Mouse (Mus musculus): ENCODE measurements at regions not wholly inside any gene's neighbourhood (a gene's known extent, or its start where the extent isn't known, plus 50 kb on each side); places are given as distances from the start of the nearest gene placed in this dataset.

DNA sequence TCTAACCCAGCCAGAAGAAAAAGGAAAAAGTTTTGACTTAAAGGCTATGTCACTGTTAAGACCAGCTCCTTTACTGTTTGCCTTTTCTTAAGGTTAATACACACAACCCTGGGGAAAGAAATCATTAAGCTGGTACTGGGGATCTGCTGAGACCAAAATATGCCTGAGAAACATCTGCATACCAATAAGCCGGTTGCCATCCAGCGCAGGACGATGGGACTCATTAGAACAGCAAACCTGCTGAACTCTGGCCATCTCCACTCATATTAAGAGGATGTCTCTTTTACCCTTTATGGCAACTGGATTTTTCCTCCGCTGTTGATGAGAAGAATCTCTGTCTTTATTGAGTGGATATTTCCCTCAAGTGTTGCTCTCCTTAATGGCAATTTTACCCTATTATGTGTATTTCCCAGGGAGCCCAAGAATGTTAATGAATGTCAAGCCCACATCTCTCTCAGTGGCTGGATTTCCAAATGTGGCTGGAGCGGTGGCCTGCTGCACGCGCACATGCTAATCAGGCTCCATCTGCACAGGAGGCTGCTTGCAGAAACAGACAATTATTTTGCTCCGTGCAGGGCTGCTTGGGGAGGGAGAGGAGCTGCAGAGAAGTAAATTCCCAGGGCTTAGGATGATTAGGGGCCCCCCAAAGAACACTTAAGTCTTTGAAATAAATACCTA, 351.6 kb upstream of the Map3k7 start:
- Histone ChIP-seq H3K4me2 (replicated peaks; ENCODE audit: low read depth) (no peak overlapping the region), H3K4me3 (ENCODE audit: low read depth, low read length) (no peak overlapping the region), H3K27ac (replicated peaks) (no peak overlapping the region), H3K9ac (ENCODE audit: low read length) (no peak overlapping the region), H3K4me1 (replicated peaks; ENCODE audit: control insufficient read depth, insufficient read depth) (no peaks in the 10 kb centered on the region), H3K9me3 (ENCODE audit: control insufficient read depth, low read length) (no peaks in the 10 kb centered on the region), H3K36me3 (ENCODE audit: control insufficient read depth, insufficient read depth, low read length) (no peaks in the 10 kb centered on the region), H3K27me3 (ENCODE audit: control insufficient read depth, insufficient read depth, low read length) (no peaks in the 10 kb centered on the region)
- WGBS = 51% methylated on average over 8 of the region's 8 CpGs
- ATAC-seq (ENCODE audit: low FRiP score, low TSS enrichment) (no peak), DNase-seq (ENCODE audit: low spot score) (no peak)
- TF ChIP-seq EP300 (optimal IDR thresholded peaks at IDR 0.05) (no peak), CTCF (IDR thresholded peaks at IDR 0.05; ENCODE audit: low read depth) (no peak)

DNA sequence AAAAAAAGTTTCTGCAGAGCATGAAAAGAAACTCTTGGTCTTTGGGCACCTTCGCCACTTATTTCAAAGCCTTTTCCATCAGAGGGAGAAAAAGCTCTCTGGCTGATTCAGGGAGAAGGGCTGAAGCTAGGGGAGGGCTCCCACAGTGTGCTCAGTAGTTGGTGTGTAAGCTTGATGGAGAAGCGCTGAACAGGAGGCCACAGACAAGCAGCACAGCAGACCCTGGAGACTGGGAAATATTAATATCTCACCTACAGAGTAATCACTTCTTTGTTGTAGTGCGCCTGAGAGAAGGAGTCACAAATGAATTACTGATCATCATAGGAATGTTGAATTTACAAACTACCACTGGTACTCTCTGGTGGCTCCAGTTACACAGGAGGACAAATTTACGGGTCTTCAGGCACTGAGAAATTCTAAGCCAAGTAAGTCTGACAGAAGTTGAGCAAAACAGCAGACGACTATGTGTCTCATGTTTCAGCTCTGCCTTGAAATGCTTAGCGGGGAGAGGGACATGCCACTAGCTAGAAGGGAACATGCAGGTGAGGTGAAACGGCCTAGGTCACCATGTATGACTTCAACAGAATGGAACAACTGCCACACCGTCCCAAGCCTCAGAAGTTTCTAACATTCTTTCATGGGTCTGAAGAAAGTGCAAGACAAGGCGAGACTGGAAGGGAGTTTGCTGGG, 350.9 kb upstream of the Map3k7 start:
- TF ChIP-seq EP300 (optimal IDR thresholded peaks at IDR 0.05) (no peak), CTCF (IDR thresholded peaks at IDR 0.05; ENCODE audit: low read depth) (no peak)
- 70% methylated on average over 9 of the region's 9 CpGs for WGBS
- Histone ChIP-seq H3K36me3 (ENCODE audit: control insufficient read depth, insufficient read depth, low read length) (no peaks in the 10 kb centered on the region), H3K4me3 (ENCODE audit: low read depth, low read length) (no peak overlapping the region), H3K4me1 (replicated peaks; ENCODE audit: control insufficient read depth, insufficient read depth) (no peaks in the 10 kb centered on the region), H3K4me2 (replicated peaks; ENCODE audit: low read depth) (no peak overlapping the region), H3K9ac (ENCODE audit: low read length) (no peak overlapping the region), H3K9me3 (ENCODE audit: control insufficient read depth, low read length) (no peaks in the 10 kb centered on the region), H3K27me3 (ENCODE audit: control insufficient read depth, insufficient read depth, low read length) (no peaks in the 10 kb centered on the region), H3K27ac (replicated peaks) (no peak overlapping the region)
- ATAC-seq (ENCODE audit: low FRiP score, low TSS enrichment) = no peak
- no peak for DNase-seq (ENCODE audit: low spot score)

DNA sequence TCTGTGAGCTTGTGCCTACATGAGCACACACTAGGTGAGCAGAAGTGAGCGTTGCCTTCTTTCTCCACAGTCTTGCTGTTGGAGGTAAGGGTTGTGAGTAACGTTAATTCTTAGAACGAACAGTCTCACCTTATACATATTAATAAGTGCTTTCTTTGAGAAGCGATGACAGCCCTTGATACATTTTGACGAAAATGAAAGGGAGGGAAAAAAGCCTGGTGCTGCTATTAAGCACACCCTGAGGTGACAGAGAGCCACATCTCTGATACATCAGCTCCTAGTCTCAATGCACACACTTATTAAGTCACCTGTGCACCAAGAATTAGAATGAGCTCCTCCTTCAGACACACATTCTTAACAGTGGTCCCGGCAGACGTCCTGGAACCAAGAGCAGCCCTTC, 346.3 kb upstream of the Map3k7 start:
- ATAC-seq (ENCODE audit: low FRiP score, low TSS enrichment) (no peak), DNase-seq (ENCODE audit: low spot score) (no peak)
- no peaks in the 10 kb centered on the region for H3K27me3 ChIP-seq (ENCODE audit: control insufficient read depth, insufficient read depth, low read length)
- no peak overlapping the region for H3K27ac ChIP-seq (replicated peaks)
- no peaks in the 10 kb centered on the region for H3K4me1 ChIP-seq (replicated peaks; ENCODE audit: control insufficient read depth, insufficient read depth)
- H3K36me3 ChIP-seq (ENCODE audit: control insufficient read depth, insufficient read depth, low read length) = no peaks in the 10 kb centered on the region
- H3K9me3 ChIP-seq (ENCODE audit: control insufficient read depth, low read length) = no peaks in the 10 kb centered on the region
- 72% methylated on average over 7 of the region's 7 CpGs for WGBS
- H3K9ac ChIP-seq (ENCODE audit: low read length) = no peak overlapping the region
- TF ChIP-seq CTCF (IDR thresholded peaks at IDR 0.05; ENCODE audit: low read depth) (no peak), EP300 (optimal IDR thresholded peaks at IDR 0.05) (no peak)
- H3K4me3 ChIP-seq (ENCODE audit: low read depth, low read length) = no peak overlapping the region
- no peak overlapping the region for H3K4me2 ChIP-seq (replicated peaks; ENCODE audit: low read depth)

DNA sequence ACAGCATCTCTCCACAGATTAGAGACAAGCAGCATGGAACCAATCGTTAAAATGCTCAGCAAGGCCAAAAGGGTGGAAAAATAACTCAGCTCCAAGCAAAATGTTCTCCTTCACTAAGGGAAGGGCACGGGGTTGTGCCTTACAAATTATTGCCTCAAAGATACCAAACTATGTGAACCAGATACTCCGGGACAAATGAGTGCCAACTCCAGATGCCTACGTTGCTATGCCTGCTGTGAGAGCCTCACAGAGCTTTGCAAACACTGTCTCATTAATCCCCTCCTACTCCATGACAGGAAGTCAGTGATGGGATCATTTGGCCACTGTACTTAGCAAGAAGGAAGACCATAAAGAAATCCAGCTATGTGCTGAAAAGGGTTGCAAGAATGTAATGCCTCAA, 345.9 kb upstream of the Map3k7 start:
- ATAC-seq (ENCODE audit: low FRiP score, low TSS enrichment) = no peak
- 45% methylated on average over 4 of the region's 4 CpGs for WGBS
- no peaks in the 10 kb centered on the region for H3K4me1 ChIP-seq (replicated peaks; ENCODE audit: control insufficient read depth, insufficient read depth)

DNA sequence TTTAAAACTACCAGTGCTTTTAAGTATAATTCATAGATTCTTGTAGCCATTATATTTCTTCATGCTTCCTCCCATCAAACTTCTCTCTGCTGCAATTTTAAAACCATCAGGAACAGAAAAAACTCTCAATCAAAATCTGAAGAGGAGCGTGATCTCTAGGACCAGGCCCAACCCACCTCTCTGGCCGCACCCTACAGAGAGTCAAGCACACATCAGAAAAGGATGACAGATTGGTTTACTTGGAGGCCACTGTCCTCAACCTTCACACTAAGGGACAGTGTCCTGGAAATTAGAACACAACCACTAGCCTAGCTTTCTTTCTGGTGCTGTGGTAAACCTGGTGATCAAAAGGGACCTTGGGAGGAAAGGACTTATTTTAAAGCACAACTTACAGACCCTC, 342.7 kb upstream of the Map3k7 start:
- no peak overlapping the region for H3K4me2 ChIP-seq (replicated peaks; ENCODE audit: low read depth)
- H3K9ac ChIP-seq (ENCODE audit: low read length) = no peak overlapping the region
- WGBS = 91% methylated on average over 2 of the region's 2 CpGs
- TF ChIP-seq CTCF (IDR thresholded peaks at IDR 0.05; ENCODE audit: low read depth) (no peak), EP300 (optimal IDR thresholded peaks at IDR 0.05) (no peak)
- H3K27ac ChIP-seq (replicated peaks) = no peak overlapping the region
- DNase-seq (ENCODE audit: low spot score) (no peak), ATAC-seq (ENCODE audit: low FRiP score, low TSS enrichment) (no peak)
- H3K4me3 ChIP-seq (ENCODE audit: low read depth, low read length) = no peak overlapping the region
- no peaks in the 10 kb centered on the region for H3K27me3 ChIP-seq (ENCODE audit: control insufficient read depth, insufficient read depth, low read length)
- no peaks in the 10 kb centered on the region for H3K9me3 ChIP-seq (ENCODE audit: control insufficient read depth, low read length)
- H3K4me1 ChIP-seq (replicated peaks; ENCODE audit: control insufficient read depth, insufficient read depth) = no peaks in the 10 kb centered on the region
- H3K36me3 ChIP-seq (ENCODE audit: control insufficient read depth, insufficient read depth, low read length) = no peaks in the 10 kb centered on the region

More for the DNA sequence above, 345.9 kb upstream of the Map3k7 start:
- DNase-seq (ENCODE audit: low spot score) = no peak
- Histone ChIP-seq H3K27ac (replicated peaks) (no peak overlapping the region), H3K36me3 (ENCODE audit: control insufficient read depth, insufficient read depth, low read length) (no peaks in the 10 kb centered on the region), H3K9me3 (ENCODE audit: control insufficient read depth, low read length) (no peaks in the 10 kb centered on the region), H3K4me2 (replicated peaks; ENCODE audit: low read depth) (no peak overlapping the region), H3K27me3 (ENCODE audit: control insufficient read depth, insufficient read depth, low read length) (no peaks in the 10 kb centered on the region), H3K4me3 (ENCODE audit: low read depth, low read length) (no peak overlapping the region), H3K9ac (ENCODE audit: low read length) (no peak overlapping the region)
- TF ChIP-seq CTCF (IDR thresholded peaks at IDR 0.05; ENCODE audit: low read depth) (no peak), EP300 (optimal IDR thresholded peaks at IDR 0.05) (no peak)

DNA sequence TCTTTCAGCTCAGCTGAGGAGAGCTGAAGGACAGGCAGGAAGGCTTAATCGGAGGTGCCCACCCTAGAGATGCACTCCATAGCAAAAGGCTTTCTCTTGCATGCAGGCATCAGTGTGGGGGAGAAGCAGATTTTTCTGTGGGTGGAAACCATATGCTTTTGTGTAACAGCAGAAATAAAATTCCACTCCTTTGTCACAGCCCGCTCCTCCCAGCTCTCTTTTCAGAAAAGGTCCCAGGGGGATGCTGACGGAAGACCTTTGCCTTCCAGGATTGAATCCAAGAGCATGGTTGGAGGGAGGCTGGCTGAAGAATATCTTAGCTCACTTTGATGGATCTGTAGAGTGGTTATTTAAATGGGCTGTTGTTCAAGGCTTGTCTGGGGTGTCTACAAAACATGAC, 336.8 kb upstream of the Map3k7 start:
- no peak overlapping the region for H3K4me3 ChIP-seq (ENCODE audit: low read depth, low read length)
- TF ChIP-seq CTCF (IDR thresholded peaks at IDR 0.05; ENCODE audit: low read depth) (no peak), EP300 (optimal IDR thresholded peaks at IDR 0.05) (no peak)
- no peaks in the 10 kb centered on the region for H3K36me3 ChIP-seq (ENCODE audit: control insufficient read depth, insufficient read depth, low read length)
- DNase-seq (ENCODE audit: low spot score) (no peak), ATAC-seq (ENCODE audit: low FRiP score, low TSS enrichment) (no peak)
- WGBS = 62% methylated on average over 3 of the region's 3 CpGs
- no peaks in the 10 kb centered on the region for H3K27me3 ChIP-seq (ENCODE audit: control insufficient read depth, insufficient read depth, low read length)
- no peak overlapping the region for H3K9ac ChIP-seq (ENCODE audit: low read length)
- no peak overlapping the region for H3K4me2 ChIP-seq (replicated peaks; ENCODE audit: low read depth)
- H3K9me3 ChIP-seq (ENCODE audit: control insufficient read depth, low read length) = no peaks in the 10 kb centered on the region
- H3K4me1 ChIP-seq (replicated peaks; ENCODE audit: control insufficient read depth, insufficient read depth) = no peaks in the 10 kb centered on the region
- no peak overlapping the region for H3K27ac ChIP-seq (replicated peaks)
